Mouse (Mus musculus) heart, postnatal 4 days (tissue): ENCODE measurements around the gene Mrpl14. TPM values are rescaled to one million over a fixed set of nuclear protein-coding genes. Genes with fewer than 3 reads are reported as not detected.

Experiments
- DNase-seq: peaks from one replicate; pipeline ENCODE4 v3.0.0; 2021
- total RNA-seq, 2 experiments: library from RNA; stranded (reverse); gene quantifications; 2 replicates each; pipeline ENCODE4 v1.2.3; 2021

Gene Mrpl14
- 10 to 100 TPM; 89.8 to 90.8 TPM for total RNA-seq

DNA sequence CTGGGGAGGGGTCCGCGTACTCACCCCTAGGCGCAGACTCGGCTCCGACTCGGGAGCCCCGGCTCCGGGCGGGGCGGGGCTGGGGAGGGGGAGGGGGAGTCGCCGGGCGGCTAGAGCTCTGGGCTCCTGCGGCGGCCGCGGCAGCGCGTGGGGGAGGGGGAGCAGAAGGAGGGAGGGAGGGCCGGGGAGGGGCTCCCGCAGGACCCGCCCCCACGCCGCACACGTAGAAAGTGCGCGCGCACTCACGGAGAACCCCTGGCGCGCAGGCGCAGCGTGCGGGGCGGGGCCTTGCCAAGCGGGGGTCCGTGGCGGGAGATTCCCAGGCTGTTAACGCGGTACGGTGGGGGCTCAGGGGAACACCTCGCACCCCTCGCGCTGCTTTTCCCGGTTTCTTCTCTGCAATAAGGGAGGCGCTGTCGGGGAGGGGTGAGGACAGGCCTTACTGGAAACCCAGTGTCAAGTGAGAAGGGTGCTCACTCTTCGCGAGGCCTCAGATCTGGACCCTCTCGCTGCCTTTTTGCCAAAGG is at the start of gene Mrpl14:
Gene Mrpl14 (plus strand): TSS at position 230 of the 527 bp plus-strand sequence.
- DNase-seq = peak; percentile 95

DNA sequence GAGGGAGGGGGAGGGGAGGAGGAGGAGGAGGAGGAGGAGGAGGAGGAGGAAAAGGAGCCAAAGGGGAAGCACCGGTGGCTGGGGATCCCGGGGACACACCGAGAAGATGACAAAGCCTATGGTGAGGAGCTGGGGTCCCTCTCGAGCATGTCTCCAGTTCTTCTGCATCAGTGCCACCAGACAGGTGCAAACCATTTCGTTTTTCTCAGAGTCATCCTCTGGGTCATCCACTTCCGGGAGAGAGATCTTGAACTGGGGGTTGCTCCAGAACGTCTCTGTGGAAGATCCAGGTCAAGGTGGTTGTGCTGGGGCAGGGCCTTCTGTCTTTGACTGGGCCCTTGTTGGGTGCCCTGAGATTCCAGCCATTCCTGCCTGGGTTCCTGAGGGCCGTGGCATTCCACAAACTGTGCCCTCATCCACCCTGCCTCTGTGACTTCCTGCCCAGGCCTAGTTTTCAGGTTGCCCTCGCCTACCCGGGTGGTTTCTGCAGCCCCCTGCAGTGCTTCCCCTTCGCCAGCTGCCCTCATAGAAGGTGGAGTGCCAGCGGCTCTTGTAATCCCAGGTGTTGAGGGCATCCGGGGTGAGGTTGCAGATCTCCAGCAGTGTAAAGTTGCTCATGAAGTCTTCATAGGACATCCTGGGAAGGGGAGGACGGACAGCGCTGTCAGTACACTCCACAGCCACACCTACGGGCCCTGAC is 47.4 kb upstream of the Mrpl14 start:
- no peak for DNase-seq

DNA sequence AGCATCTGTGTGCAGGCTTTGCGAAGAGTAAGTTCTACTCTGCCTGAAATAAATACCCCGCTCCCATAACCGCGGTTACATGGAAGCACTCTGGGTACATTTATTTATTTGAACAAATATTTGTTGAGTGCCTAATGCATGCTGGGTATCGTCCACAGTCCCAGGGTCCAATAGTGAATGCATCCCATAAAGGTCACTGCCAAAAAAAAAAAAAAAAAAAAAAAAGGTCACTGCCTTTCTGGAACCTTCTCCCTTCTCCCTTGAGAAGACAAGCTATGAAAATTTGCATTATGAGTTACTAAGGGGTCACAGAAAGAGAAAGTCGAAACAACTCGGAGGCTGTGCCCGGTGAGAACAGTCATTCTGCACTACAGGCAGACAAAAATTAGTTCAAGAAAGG is 44.1 kb upstream of the Mrpl14 start:
- no peak for DNase-seq

DNA sequence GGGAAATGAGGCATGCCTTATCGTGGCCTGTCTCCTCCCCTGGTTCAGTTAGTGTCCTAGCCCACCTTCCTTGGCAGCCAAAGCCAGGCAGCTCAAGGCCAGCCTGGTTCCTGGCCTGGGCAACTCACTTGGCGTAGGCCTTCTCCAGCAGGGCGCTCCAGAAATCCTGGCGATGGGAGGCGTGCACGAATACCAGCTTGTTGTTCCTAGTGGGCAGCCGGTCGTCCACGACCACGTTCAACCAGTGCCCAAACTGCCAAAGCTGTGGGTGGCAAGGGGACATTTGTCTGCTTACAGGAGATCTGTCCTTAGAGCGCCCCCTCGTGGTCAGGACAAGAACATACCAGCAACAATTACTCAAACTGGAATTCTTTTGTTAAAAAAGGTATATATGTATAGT is 43.4 kb upstream of the Mrpl14 start:
- peak; percentile 82 for DNase-seq

DNA sequence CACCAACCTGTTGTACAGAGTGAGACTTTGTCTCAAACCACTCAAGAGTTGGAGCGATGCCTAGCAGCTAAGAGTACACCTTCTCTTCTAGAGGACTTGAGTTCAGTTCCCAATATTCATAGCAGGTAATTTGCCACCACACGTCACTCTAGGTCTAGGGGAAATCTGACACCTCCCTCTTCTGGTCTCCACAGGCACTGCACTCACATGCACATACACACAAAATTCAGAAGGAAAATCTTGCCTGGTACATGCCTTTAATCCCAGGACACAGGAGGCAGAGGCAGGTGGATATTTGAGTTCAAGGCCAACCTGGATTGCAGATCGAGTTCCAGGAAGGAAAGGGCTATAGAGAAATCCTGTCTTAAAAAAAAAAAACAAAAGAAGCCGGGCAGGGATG is 41.9 kb upstream of the Mrpl14 start:
- DNase-seq = no peak

DNA sequence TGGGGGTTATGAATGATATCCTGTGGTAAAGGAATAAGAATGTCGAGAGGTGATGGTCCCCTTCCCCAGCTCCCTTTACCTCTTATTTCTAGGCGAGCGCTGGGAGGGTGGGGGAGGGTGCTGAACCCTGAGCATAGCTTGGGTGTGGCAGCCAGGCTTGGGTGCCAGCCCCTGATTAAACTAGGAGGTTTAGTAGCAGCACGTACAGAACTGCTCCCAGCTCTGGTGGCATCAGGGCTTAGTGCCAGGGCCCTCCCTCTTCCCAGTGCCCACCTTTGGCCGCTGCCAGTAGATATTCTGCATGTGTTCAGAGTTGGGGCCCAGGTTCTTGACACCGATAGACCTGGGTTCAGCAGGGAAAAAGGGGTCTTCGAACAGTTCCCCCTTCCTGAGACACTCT is 32.9 kb upstream of the Mrpl14 start:
- no peak for DNase-seq

DNA sequence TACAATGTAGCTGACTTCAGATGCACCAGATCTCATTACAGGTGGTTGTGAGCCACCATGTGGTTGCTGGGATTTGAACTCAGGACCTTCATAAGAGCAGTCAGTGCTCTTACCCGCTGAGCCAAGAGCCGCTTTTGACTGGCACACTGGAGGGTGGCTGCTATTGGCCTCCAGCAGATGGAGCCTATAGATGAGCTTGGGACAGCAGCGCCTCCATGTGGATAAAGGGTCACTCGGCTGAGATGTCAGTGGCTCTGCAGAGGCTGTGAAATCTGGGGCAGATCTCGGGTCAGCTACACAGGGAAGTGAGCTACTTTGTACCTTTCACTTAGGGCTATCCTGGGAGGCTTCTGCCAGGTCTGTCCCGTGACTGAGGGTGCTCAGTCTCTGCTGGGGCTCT is 30.3 kb upstream of the Mrpl14 start:
- DNase-seq = peak; percentile 42

DNA sequence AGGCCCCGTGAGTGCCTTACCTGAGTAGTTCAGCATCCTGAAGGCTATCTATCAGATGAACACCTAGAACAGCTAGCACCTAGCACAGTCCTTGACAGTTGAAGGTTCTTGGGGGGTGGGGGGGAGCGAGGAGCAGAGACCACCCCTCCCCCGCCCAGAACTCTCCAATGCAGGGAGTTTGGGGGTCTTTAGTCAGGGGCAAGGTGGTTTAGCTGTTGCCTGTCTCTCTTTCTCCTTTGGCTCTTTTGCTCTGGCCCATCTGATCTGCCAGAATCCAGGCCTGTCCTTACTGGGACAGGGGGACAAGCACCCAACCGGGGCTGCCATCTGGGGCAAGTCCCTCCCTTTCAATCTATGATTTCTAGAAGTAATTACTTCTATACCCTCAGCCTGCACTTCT is 26.9 kb upstream of the Mrpl14 start, which contains the start of gene Capn11:
Gene Capn11 (minus strand): TSS at position 101 of the 400 bp plus-strand sequence.
- no peak for DNase-seq

DNA sequence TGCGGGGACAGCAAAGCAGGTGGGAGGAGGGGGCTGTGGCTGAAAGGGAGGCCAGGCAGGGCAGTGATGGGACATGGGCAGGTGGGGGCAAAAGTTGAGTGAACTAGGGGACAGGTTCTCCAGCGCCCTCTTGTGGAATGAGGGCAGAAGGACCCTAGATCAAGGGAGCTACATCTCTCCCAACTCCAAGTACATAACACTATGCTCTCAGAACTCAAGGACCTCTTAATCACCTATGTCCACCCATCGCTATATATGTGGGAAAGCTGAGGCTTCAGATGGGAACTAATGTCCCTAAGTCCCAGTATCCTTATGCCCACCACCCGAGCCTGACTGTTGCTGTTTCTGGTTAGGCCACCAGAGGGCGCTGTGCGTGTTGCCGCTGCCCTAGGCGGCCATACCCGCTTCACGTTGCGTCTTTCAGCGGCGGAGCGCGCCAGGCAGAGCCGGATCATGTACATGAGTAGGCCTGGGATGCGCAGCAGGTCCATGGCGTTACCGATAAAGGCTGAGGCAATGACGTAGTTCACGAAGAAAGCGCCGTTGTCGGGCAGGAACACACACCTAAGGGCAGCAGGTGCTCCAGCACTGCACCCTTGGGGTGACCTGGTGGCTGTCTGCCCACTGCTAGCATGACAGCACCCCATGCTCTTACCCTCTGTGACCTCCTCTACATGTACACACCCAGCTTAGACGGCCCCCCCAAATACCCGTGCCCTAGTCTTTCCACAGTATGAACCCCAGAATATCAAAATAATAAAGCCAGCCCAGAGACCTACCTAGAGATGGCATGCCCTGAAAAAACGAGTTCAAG is 22.8 kb upstream of the Mrpl14 start:
- peak; percentile 89 for DNase-seq

DNA sequence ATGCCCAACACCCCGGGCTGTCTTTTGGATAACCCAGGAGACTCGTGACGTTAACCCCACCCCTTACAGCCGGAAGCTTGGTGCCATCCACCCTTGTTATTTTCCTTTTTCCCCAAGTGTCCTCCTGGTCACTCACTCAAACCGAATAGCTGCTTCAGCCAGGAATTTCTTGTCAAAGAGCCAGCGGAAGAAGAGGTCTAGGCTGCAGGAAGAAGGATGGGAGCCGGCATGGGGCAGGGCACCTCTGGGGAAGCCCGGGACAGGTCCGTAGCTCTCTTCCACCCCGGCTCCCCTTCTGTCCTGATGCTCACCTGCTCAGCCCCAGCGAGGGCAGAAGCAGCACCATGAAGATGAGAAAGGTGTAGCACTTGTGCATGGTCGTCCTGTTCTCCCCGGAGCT is 21.5 kb upstream of the Mrpl14 start:
- DNase-seq = no peak

DNA sequence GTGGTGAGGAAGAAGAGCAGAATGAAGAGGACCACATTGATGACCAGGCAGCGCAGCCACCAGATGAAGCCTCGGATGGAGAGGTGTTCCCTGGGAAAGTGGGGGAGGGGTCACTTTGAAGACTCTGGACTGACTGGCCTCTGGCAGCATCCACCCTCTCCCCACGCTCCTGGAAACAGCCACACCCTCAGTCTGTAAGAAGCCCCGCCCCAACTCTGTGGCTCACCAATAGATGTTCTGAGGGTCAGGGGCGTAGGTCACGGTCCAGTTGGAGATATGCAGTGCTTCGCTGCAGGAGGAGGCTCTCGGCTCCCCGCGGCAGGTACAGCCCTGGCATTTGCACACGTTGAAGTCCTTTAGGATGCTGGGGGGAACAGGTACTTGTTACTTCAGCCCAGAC is 20.0 kb upstream of the Mrpl14 start:
- DNase-seq = no peak

DNA sequence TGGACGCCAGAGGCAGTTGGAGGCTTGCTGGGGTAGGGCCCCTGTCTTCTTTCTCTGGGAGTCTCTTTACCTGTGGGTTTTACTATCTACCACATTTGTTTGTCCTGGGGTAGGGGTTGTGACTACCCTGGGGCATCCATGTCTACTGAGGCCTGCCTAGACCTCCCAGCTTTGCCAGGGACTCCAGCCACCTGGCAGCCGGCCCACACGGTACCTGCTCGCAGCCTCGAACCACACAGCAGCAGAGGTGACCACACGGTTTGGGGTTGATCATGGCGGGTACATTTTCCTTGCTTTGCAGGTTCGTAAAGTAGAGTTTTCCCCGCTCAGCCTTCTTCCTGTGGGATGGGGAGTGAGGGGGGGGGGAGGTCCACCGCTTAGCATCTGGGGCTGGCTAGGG is 18.6 kb upstream of the Mrpl14 start:
- no peak for DNase-seq

DNA sequence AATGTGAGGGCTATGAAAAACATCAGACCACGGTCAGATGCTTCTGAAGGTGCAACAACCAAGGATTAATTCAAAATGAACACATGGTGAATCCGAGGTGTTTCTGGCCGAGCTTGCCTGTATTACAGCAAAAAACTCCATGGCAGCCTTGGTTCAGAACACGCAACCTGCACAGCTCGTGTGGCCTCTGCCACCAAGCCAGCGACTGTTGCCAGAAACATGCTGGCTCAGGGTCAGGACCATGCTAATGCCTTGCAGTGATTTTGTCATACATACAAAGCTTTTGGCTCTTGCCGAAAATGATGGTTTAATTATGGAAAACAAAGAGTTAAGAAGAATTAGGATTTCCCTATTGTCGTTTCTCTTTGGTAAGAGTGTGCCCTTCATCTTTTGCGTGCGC is 18.1 kb upstream of the Mrpl14 start:
- no peak for DNase-seq

DNA sequence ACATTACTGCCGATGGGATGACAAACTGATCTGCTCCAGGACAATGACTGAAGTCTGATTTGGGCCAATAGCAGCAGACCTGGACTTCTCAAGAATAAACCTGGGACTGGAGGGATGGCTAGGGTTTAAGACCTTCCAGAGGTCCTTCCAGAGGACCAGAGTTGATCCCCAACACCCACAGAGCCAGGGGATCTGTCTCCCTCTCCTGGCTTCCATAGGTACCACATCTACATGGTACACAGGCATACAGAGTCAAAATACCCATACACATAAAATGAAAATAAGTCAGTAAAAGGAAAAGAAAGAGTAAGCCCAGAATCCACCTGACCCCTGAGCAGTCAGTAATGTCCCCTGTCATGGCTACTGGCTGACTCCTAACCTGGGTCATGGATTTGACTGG is 14.3 kb upstream of the Mrpl14 start:
- DNase-seq = no peak

DNA sequence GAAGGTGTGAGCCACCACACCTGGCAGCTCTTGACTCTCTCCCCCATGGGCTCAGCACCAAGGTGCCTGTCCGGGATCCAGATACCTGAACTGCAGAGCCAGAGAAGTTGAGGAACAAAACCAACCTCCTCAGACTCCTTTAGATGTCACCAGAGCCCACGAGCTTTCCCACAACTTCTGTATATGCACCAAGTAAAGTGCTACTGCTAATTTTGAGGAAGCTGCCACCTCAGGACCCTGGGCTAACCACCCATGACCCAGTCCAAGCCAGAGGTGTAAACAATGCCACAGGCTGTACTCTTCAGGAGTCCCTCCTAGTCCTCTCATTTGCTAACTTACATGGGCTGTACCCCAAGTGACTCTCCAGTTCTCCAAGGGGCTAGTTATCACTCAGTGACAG is 13.5 kb upstream of the Mrpl14 start:
- DNase-seq = no peak

DNA sequence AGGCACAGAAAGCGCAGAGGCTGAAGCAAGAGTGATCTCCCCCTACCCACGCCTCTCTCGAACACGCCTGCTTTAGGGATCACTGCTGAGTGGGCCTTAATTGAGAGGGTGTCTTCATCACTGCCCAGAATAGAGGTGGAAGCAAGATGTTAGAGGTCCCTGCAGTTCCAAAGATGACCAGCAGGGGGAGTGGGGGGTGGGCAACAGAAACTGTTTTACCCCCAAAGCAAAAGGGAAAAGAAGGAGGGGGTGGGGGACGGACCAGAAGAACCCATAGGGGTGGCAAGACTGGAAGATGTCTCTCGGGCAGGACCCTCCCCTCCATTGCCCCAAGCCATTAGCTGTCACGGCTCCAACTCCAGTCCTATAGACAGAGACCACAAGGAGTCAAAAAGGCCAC is 8.0 kb upstream of the Mrpl14 start:
- peak; percentile 84 for DNase-seq

DNA sequence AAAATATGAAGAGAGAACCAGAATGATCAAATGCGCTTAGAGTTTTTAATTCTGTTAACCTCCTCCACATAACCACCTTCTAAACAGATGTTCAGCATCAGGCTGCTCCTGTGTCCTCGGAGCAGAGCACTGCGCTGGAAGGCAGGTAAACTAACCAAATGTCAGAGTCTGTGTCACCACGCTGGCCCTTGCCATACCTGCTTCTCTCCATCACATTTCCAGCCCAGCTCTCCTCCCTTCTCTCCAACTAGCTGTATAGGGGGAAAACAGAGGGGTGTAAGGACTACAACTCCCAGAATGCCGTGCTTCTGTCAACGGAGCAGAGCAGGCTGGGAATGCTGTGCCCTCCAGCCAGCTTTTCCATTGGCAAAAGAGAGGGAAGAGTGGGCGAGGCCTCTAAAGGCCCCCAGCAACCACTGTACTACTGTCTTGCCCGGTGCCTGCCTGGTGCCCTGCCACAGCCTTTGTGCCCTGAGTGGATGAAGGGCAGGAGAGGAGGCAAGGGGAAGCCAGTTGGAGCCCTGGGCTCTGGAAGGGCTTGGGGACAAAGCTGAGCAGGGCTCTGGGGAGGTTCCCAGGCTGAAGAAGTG is 5.6 kb upstream of the Mrpl14 start:
- peak; percentile 69 for DNase-seq

DNA sequence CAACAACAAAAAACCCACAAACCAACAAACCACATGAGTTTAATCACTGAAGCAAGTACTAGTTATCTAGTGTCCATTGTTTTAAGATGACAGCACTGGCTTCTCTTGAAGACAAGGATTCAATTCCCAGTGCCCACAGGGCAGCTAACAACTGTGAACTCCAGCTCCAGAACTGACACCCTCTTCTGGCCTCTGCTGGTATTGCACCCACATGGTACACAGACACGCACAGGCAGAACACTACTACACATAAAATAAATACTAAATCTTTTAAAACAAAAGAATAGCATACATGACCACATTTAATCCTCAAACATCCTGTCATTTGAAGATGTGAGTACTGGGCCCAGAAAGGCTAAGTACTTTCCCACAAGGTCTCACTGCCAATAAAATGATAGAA is 4.5 kb upstream of the Mrpl14 start:
- peak; percentile 52 for DNase-seq

DNA sequence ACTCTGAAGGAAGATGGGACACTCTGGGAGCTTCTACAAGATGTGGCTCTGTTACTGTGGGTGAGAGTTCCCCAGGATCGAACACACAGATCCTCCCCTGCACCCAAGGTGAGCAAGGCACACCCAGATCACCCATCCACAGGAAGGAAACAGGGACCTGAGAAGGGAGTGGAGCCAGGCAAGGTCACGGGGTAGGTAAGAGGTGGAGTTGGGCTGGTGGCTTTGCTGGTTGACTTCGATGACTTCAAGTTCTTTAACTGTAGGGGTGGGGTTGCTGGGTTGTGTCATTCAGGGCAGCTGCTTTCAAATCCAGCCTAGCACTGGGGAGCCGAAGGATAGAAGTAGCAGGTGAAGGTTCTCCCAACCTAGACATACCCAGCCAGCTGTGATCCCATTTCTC is 3.3 kb upstream of the Mrpl14 start:
- DNase-seq = no peak

DNA sequence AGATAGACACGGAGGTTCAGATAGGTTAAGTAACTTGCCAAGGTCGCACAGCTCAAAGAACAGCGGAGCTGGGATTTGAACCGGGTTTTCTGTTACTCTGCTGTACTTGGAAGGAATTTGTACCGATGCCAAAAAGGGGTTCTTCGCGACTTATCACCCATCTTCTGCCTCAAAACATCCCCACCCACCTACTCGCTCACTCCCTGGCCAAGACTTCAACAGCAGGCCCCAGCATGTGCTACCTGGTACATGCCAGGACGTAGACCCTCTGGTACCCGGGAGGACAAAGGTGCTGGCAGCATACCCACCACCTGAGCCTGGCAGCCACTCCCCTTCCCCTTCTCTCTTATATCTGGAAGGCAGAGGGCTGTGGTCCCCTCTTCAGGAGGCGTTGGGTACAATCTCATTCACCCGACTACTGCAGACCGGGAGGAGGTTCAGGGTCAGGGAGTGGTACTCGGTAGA is 1.4 kb upstream of the Mrpl14 start:
- no peak for DNase-seq

DNA sequence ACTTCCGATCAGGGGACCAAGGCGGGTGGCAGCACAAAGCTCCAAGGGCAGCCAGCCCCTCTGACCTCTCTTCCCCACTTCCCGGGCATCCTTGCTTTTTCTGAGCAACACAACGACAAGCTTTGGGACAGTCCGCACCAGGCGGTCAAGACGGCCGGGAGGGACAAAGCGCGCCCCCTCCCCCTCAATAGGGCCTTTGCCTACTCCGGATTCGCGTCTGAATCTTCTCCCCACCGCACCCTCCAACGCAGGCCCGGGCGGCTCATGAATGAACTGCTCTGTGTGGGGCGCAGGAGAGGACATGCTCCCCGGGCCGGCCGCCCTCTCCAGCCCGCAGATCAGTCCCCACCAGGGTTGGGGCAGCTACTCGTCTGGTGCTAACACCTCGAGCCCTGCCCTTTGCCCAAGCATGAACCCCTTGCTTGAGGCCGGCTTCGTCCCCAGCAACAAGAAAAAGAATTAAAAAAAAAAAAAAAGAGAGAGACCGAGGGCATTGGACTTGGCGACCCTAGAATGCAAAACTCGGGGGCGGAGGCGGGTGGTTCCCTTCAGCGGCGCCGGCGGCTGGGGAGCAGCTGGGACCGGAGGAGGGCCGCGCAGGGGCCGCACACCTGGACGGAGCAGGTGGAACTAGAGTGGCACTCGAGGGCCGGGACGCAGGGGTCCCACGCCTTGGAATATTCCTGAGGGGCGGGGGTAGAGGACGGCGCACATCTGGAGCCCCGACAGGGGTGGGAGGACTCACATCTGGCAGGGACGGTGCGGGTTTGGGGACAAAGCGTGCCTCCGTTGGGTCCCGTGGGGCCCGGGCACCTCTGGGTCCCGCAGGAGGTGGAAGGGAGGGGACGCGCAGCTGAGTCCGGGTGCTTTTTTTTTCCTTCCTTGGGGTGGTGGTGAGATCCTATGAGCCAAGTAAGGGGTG is 690 bp upstream of the Mrpl14 start:
- peak; percentile 65 for DNase-seq

DNA sequence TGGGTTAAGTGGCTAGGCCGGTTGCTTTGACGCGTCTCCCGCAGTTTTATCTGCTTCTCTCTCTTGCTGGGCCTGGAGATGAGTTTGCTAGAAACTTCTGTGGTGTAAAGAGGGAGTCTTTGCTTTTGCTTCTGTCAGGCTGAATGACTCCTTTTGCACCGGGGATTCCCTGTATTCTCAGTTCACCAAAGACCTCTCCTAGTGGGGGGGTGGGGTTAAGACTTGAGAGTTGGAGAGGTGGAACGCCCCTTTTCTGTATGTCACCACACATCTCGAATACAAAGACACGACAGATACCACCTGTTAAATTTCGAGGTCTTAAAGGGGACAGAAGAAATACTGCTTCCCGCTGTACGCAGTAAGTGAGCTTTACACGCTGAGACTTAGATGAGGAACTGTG is 594 bp downstream of the Mrpl14 start, which contains the start of gene Tmem63b:
Gene Tmem63b (minus strand): TSS at position 190 of the 400 bp plus-strand sequence.
- DNase-seq = no peak
